Mouse (Mus musculus): ENCODE measurements around the gene Rbfox2.

- TF ChIP-seq POLR2A (IDR thresholded peaks at IDR 0.05; ENCODE audit: low read depth, low read length) (no peak), CTCF (IDR thresholded peaks at IDR 0.05; ENCODE audit: extremely low read depth, insufficient read depth, insufficient read length, insufficient replicate concordance) (no peak)
These were observed 110.0 kb downstream of the Rbfox2 start for GRCm38 (mm10) chr15:77196827-77197226.
